Mouse (Mus musculus) MEL (cell line): Measurements from ENCODE around the gene Msh3. TPM values are rescaled to one million over a fixed set of nuclear protein-coding genes. Genes with fewer than 3 reads are reported as not detected.

ENCODE experiments used
- DNase-seq: peaks from one replicate; pipeline ENCODE4 v3.0.0; 2011; ENCODE audit warnings: low read depth, low spot score
- H3K27ac ChIP-seq: 2 replicates; pipeline ENCODE4 v1.5.1; 2012; ENCODE audit warnings: low read depth, mild to moderate bottlenecking, control low read depth, low read length, moderate library complexity; ENCODE audit not compliant: control insufficient read depth
- H3K27me3 ChIP-seq, 2 experiments: fragments of 150-350 bp in 1 of 2; sonication (generic) in 1 of 2; 2 replicates each; pipeline ENCODE4 v1.6.1; 2012; ENCODE audit warnings: low read length in 2 of 2, mild to moderate bottlenecking in 2 of 2, improper control_type of control experiment in 1 of 2, moderate library complexity in 1 of 2; ENCODE audit not compliant: insufficient read depth in 2 of 2, control insufficient read depth in 1 of 2
- H3K36me3 ChIP-seq, 2 experiments: 2 replicates each; pipeline ENCODE4 v1.6.1; 2012 to 2014; ENCODE audit warnings: low read length in 2 of 2, improper control_type of control experiment in 1 of 2, inconsistent platforms in 1 of 2, mild to moderate bottlenecking in 1 of 2; ENCODE audit not compliant: insufficient read depth in 2 of 2, control insufficient read depth in 1 of 2
- H3K4me1 ChIP-seq, 2 experiments: fragments of 150-350 bp in 1 of 2; sonication (generic) in 1 of 2; 2 replicates each; pipeline ENCODE4 v1.6.1; 2012; ENCODE audit warnings: low read length in 2 of 2, improper control_type of control experiment in 1 of 2, mild to moderate bottlenecking in 1 of 2; ENCODE audit not compliant: insufficient read depth in 2 of 2, control insufficient read depth in 1 of 2
- H3K4me3 ChIP-seq, 2 experiments: fragments of 150-350 bp in 1 of 2; sonication (generic) in 1 of 2; 2 replicates each; pipeline ENCODE4 v1.5.1; 2012; ENCODE audit warnings: low read depth in 2 of 2, low read length in 2 of 2, mild to moderate bottlenecking in 2 of 2, moderate library complexity in 2 of 2, control low read depth in 1 of 2, improper control_type of control experiment in 1 of 2; ENCODE audit not compliant: control insufficient read depth in 1 of 2, insufficient read depth in 1 of 2
- H3K79me2 ChIP-seq: 2 replicates; pipeline ENCODE4 v1.6.1; 2012; ENCODE audit warnings: mild to moderate bottlenecking, low read length, moderate library complexity; ENCODE audit not compliant: control insufficient read depth, poor library complexity, insufficient read depth
- H3K9ac ChIP-seq: 2 replicates; pipeline ENCODE4 v1.6.1; 2012; ENCODE audit warnings: low read depth, mild to moderate bottlenecking, control low read depth, low read length, moderate library complexity; ENCODE audit not compliant: control insufficient read depth, poor library complexity, severe bottlenecking
- H3K9me3 ChIP-seq: fragments of 150-350 bp; sonication (generic); replicated peaks from 2 replicates; pipeline ENCODE4 v1.6.1; 2012; ENCODE audit warnings: mild to moderate bottlenecking, low read length, improper control_type of control experiment, moderate library complexity; ENCODE audit not compliant: insufficient read depth
- BHLHE40 ChIP-seq: IDR thresholded peaks from 2 replicates; pipeline ENCODE4 v1.6.1; 2012; ENCODE audit warnings: low read depth, mild to moderate bottlenecking, inconsistent platforms, low read length, improper control_type of control experiment, borderline replicate concordance
- CTCF ChIP-seq, 3 experiments: IDR thresholded peaks in 2 of 3; conservative IDR thresholded peaks in 1 of 3; 2 replicates each; pipeline ENCODE4 v1.5.1; 2011 to 2012; ENCODE audit warnings: low read length in 3 of 3, low read depth in 2 of 3, mild to moderate bottlenecking in 2 of 3, improper control_type of control experiment in 1 of 3, inconsistent platforms in 1 of 3, mixed read lengths in 1 of 3, moderate library complexity in 1 of 3; ENCODE audit not compliant: control insufficient read depth in 1 of 3, insufficient read depth in 1 of 3, poor library complexity in 1 of 3, severe bottlenecking in 1 of 3
- EP300 ChIP-seq, 2 experiments: IDR thresholded peaks; 2 replicates each; pipeline ENCODE4 v1.6.1; 2011; ENCODE audit warnings: improper control_type of control experiment in 2 of 2, low read length in 2 of 2, low read depth in 1 of 2, mild to moderate bottlenecking in 1 of 2
- ETS1 ChIP-seq: IDR thresholded peaks from 2 replicates; pipeline ENCODE4 v1.6.1; 2012; ENCODE audit warnings: low read depth, mild to moderate bottlenecking, inconsistent platforms, low read length, improper control_type of control experiment, moderate library complexity
- GABPA ChIP-seq: IDR thresholded peaks from 2 replicates; pipeline ENCODE4 v1.6.1; 2012; ENCODE audit warnings: low read depth, mild to moderate bottlenecking, inconsistent platforms, low read length, improper control_type of control experiment, moderate library complexity
- GATA1 ChIP-seq: IDR thresholded peaks from 2 replicates; pipeline ENCODE4 v1.6.1; 2011; ENCODE audit warnings: low read depth, low read length, improper control_type of control experiment
- KAT2A ChIP-seq: conservative IDR thresholded peaks from 2 replicates; pipeline ENCODE4 v1.6.1; 2012; ENCODE audit warnings: low read depth, low read length, improper control_type of control experiment, inconsistent platforms
- MAFK ChIP-seq: IDR thresholded peaks from 2 replicates; pipeline ENCODE4 v1.6.1; 2011; ENCODE audit warnings: low read depth, mild to moderate bottlenecking, low read length, improper control_type of control experiment, borderline replicate concordance
- MAX ChIP-seq: IDR thresholded peaks from 2 replicates; pipeline ENCODE4 v1.6.1; 2011; ENCODE audit warnings: low read length, improper control_type of control experiment
- MXI1 ChIP-seq: IDR thresholded peaks from 2 replicates; pipeline ENCODE4 v1.6.1; 2011; ENCODE audit warnings: mild to moderate bottlenecking, low read depth, low read length, improper control_type of control experiment
- MYB ChIP-seq: IDR thresholded peaks from 2 replicates; pipeline ENCODE4 v1.6.1; 2011; ENCODE audit warnings: mild to moderate bottlenecking, low read depth, low read length, improper control_type of control experiment
- MYC ChIP-seq: IDR thresholded peaks from 2 replicates; pipeline ENCODE4 v1.6.1; 2011; ENCODE audit warnings: low read depth, mild to moderate bottlenecking, low read length, improper control_type of control experiment, moderate library complexity
- POLR2AphosphoS2 ChIP-seq: IDR thresholded peaks from 2 replicates; pipeline ENCODE4 v1.6.1; 2011; ENCODE audit warnings: low read length, improper control_type of control experiment
- RAD21 ChIP-seq: IDR thresholded peaks from 2 replicates; pipeline ENCODE4 v1.6.1; 2011; ENCODE audit warnings: mild to moderate bottlenecking, low read depth, low read length, improper control_type of control experiment
- RCOR1 ChIP-seq: IDR thresholded peaks from 2 replicates; pipeline ENCODE4 v1.6.1; 2012; ENCODE audit warnings: low read depth, mild to moderate bottlenecking, inconsistent platforms, low read length, improper control_type of control experiment
- SIN3A ChIP-seq: IDR thresholded peaks from 2 replicates; pipeline ENCODE4 v1.6.1; 2012; ENCODE audit warnings: low read length, improper control_type of control experiment, inconsistent platforms
- SMC3 ChIP-seq: IDR thresholded peaks from 2 replicates; pipeline ENCODE4 v1.6.1; 2011; ENCODE audit warnings: low read depth, low read length, improper control_type of control experiment
- TAL1 ChIP-seq: IDR thresholded peaks from 2 replicates; pipeline ENCODE4 v1.6.1; 2012; ENCODE audit warnings: mild to moderate bottlenecking, inconsistent platforms, low read length, moderate library complexity, mixed read lengths
- TBP ChIP-seq: IDR thresholded peaks from 2 replicates; pipeline ENCODE4 v1.8.0; 2011; ENCODE audit warnings: low read depth, low read length, improper control_type of control experiment
- TCF12 ChIP-seq: IDR thresholded peaks from 2 replicates; pipeline ENCODE4 v1.6.1; 2014; ENCODE audit warnings: low read depth, mild to moderate bottlenecking, inconsistent platforms, low read length, improper control_type of control experiment, moderate library complexity
- UBTF ChIP-seq: IDR thresholded peaks from 2 replicates; pipeline ENCODE4 v1.6.1; 2012; ENCODE audit warnings: low read depth, mild to moderate bottlenecking, inconsistent platforms, low read length, improper control_type of control experiment, moderate library complexity, borderline replicate concordance; ENCODE audit not compliant: insufficient read depth
- USF1 ChIP-seq: IDR thresholded peaks from 2 replicates; pipeline ENCODE4 v1.6.1; 2014; ENCODE audit warnings: low read depth, mild to moderate bottlenecking, inconsistent platforms, low read length, improper control_type of control experiment, moderate library complexity
- ZC3H11A ChIP-seq: IDR thresholded peaks from 2 replicates; pipeline ENCODE4 v1.6.1; 2012; ENCODE audit warnings: low read depth, mild to moderate bottlenecking, inconsistent platforms, low read length, improper control_type of control experiment
- ZNF384 ChIP-seq: IDR thresholded peaks from 2 replicates; pipeline ENCODE4 v1.6.1; 2012; ENCODE audit warnings: low read depth, mild to moderate bottlenecking, inconsistent platforms, low read length, improper control_type of control experiment
- polyA plus RNA-seq, 2 experiments: library from polyadenylated mRNA; stranded (reverse) in 1 of 2; unstranded in 1 of 2; fragments of >175 nt in 1 of 2; fragments of >200 nt in 1 of 2; gene quantifications; 2 replicates each; pipeline versions ENCODE4 v1.2.1 to v1.2.4; 2012; ENCODE audit warnings: low replicate concordance in 2 of 2, low read depth in 1 of 2; ENCODE audit not compliant: insufficient read length in 2 of 2, insufficient read depth in 1 of 2, missing spikeins in 1 of 2
- total RNA-seq: library from RNA; depleted of rRNA; stranded (reverse); fragments of 300-350 nt; gene quantifications from 2 replicates; pipeline ENCODE4 v1.2.3, GENCODE M21; 2012

Gene Msh3
- total and polyA plus RNA-seq, 3 experiments, result 14.4 to 17.7 TPM; not detected in 1

- H3K4me3 ChIP-seq, result no peak overlapping the region
- no peak overlapping the region for H3K9ac ChIP-seq
- TF ChIP-seq MAFK (no peak), MYC (0 out of 2 replicates have a peak, but pooled peaks have one; percentile 42), TAL1 (peak; percentile 27; the same call in 1 of the 2 replicates), SIN3A (peak; percentile 69), USF1 (0 out of 2 replicates have a peak, but pooled peaks have one; percentile 23), EP300 (IDR thresholded peaks at IDR 0.05; ENCODE audit: low read depth in 1 of 2, low read length in 2 of 2) (peak; percentile 89), MAX (no peak), MYB (peak; percentile 80), ETS1 (peak; percentile 90), TBP (0 out of 2 replicates have a peak, but pooled peaks have one; percentile 15), ZC3H11A (peak; percentile 38; the same call in 1 of the 2 replicates), BHLHE40 (peak; percentile 55; the same call in 1 of the 2 replicates), KAT2A (no peak), UBTF (no peak), SMC3 (peak; percentile 9; the same call in 1 of the 2 replicates), POLR2AphosphoS2 (no peak), MXI1 (no peak; the same call in 1 of the 2 replicates), CTCF (IDR thresholded peaks at IDR 0.05 in 2 of 3, conservative IDR thresholded peaks at IDR 0.05 in 1 of 3; ENCODE audit: control insufficient read depth in 1 of 3, insufficient read depth in 1 of 3, low read depth in 2 of 3, low read length in 3 of 3, poor library complexity in 1 of 3, severe bottlenecking in 1 of 3) (peak in 2 of 3 experiments; percentile 14 to 18; a peak in 1 of 6 replicates), TCF12 (peak; percentile 78), ZNF384 (0 out of 2 replicates have a peak, but pooled peaks have one; percentile 37), RCOR1 (peak; percentile 63; the same call in 1 of the 2 replicates), GABPA (no peak), GATA1 (peak; percentile 91), RAD21 (peak; percentile 67)
- H3K27me3 ChIP-seq, result no peaks in the 10 kb centered on the region
- peaks cover 5 to 25% of the 10 kb centered on the region in 2 experiments for H3K4me1 ChIP-seq
- H3K79me2 ChIP-seq, result no peaks in the 10 kb centered on the region
- peak overlapping the region; percentile 78 for H3K27ac ChIP-seq
- peaks cover 0 to 30% of the 10 kb centered on the region in 2 experiments; a peak in 2 of 4 replicates for H3K36me3 ChIP-seq
- DNase-seq, result peak; percentile 84
- H3K9me3 ChIP-seq, result no peaks in the 10 kb centered on the region
Observed at GRCm38 (mm10) chr13:92337773-92338462, 16.9 kb downstream of the Msh3 start.
